Mouse (Mus musculus): ENCODE measurements at regions not wholly inside any gene's neighbourhood (a gene's known extent, or its start where the extent isn't known, plus 50 kb on each side); places are given as distances from the start of the nearest gene placed in this dataset.

DNA sequence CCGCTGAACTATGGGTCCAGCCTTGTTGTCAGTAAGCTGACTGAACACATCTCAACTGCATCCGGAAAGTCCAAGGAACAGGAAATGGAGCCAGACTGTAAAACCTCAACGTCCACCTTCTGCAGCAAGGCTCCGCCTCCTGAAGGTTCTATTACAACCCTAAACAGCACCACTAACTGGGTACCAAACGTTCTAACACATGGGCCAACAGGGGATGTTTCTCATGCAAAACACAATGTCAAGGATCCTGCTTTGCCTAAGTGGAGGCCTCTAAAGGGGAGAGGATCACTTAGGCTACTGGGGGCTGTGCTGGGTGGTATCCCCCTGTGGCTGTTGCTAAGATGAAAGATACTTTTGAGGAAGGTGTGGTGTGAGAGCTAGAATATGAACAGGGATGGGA is 51.0 kb upstream of the Stt3b start:
- Histone ChIP-seq H3K9me3 (ENCODE audit: low read depth, low read length) (peaks cover 3% of the 10 kb centered on the region; the same call in 1 of the 2 replicates), H3K36me3 (ENCODE audit: insufficient read depth) (no peaks in the 10 kb centered on the region), H3K9ac (no peak overlapping the region), H3K4me3 (ENCODE audit: low read depth, low read length) (no peak overlapping the region), H3K27ac (ENCODE audit: low read depth) (no peak overlapping the region), H3K27me3 (ENCODE audit: insufficient read depth, low read length) (no peaks in the 10 kb centered on the region), H3K4me2 (no peak overlapping the region), H3K4me1 (ENCODE audit: insufficient read depth) (peaks cover under 1% of the 10 kb centered on the region; the same call in 1 of the 2 replicates)
- TF ChIP-seq CTCF (IDR thresholded peaks at IDR 0.05; ENCODE audit: low read depth), result no peak
- ATAC-seq (ENCODE audit: insufficient read depth) (no peak), DNase-seq (no peak)
- 60% methylated on average over 5 of the region's 5 CpGs for WGBS

DNA sequence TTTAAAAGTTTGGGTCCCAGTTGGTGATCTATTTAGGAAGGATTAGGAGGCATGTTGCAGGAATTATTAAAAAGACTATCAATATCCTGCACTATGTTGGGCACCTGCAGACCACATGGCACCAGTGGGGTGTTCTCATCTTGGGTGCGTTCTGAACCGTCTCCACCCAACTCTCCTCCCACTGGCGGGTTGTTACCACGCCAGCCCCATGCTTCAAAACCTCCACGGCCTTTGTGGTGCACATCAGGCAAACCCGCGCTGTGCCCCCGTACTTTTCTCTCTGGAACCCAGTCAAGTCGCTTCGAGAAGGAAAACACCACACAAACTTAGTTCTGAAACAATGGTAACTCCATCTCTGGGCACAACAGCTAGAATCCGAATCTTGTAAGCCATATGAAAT is 51.7 kb upstream of the Stt3b start:
- ATAC-seq (ENCODE audit: insufficient read depth) (no peak), DNase-seq (no peak)
- no peaks in the 10 kb centered on the region for H3K4me1 ChIP-seq (ENCODE audit: insufficient read depth)
- TF ChIP-seq CTCF (IDR thresholded peaks at IDR 0.05; ENCODE audit: low read depth), result no peak
- 90% methylated on average over 11 of the region's 11 CpGs for WGBS
- no peaks in the 10 kb centered on the region for H3K27me3 ChIP-seq (ENCODE audit: insufficient read depth, low read length)
- H3K9ac ChIP-seq, result no peak overlapping the region
- no peak overlapping the region for H3K4me2 ChIP-seq
- H3K9me3 ChIP-seq (ENCODE audit: low read depth, low read length), result peaks cover 3% of the 10 kb centered on the region; the same call in 1 of the 2 replicates
- H3K4me3 ChIP-seq (ENCODE audit: low read depth, low read length), result no peak overlapping the region
- no peak overlapping the region for H3K27ac ChIP-seq (ENCODE audit: low read depth)
- no peaks in the 10 kb centered on the region for H3K36me3 ChIP-seq (ENCODE audit: insufficient read depth)

DNA sequence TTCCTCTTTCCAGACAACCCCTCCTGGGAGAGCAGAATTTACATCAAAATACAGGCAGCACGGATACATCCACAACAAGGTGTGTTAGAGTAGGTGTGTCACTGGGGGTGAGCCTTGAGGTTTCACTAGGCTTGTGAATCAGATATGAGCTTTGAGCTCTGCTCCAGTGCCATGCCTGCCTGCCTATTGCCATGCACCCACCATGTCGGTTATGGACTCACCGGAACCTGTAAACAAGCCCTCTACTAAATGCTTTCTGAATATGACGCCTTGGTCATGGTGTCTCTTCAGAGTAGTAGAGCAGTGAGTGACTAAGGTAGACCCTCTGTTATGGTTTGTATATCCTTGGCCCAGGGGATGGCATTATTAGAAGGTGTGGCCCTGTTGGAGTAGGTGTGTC is 52.3 kb upstream of the Stt3b start:
- 88% methylated on average over 4 of the region's 4 CpGs for WGBS
- no peak overlapping the region for H3K9ac ChIP-seq
- no peaks in the 10 kb centered on the region for H3K27me3 ChIP-seq (ENCODE audit: insufficient read depth, low read length)
- no peak overlapping the region for H3K4me2 ChIP-seq
- H3K4me1 ChIP-seq (ENCODE audit: insufficient read depth), result no peaks in the 10 kb centered on the region
- peaks cover 3% of the 10 kb centered on the region; the same call in 1 of the 2 replicates for H3K9me3 ChIP-seq (ENCODE audit: low read depth, low read length)
- no peak for ATAC-seq (ENCODE audit: insufficient read depth)
- H3K27ac ChIP-seq (ENCODE audit: low read depth), result no peak overlapping the region
- TF ChIP-seq CTCF (IDR thresholded peaks at IDR 0.05; ENCODE audit: low read depth), result no peak
- no peaks in the 10 kb centered on the region for H3K36me3 ChIP-seq (ENCODE audit: insufficient read depth)
- DNase-seq, result no peak
- no peak overlapping the region for H3K4me3 ChIP-seq (ENCODE audit: low read depth, low read length)

DNA sequence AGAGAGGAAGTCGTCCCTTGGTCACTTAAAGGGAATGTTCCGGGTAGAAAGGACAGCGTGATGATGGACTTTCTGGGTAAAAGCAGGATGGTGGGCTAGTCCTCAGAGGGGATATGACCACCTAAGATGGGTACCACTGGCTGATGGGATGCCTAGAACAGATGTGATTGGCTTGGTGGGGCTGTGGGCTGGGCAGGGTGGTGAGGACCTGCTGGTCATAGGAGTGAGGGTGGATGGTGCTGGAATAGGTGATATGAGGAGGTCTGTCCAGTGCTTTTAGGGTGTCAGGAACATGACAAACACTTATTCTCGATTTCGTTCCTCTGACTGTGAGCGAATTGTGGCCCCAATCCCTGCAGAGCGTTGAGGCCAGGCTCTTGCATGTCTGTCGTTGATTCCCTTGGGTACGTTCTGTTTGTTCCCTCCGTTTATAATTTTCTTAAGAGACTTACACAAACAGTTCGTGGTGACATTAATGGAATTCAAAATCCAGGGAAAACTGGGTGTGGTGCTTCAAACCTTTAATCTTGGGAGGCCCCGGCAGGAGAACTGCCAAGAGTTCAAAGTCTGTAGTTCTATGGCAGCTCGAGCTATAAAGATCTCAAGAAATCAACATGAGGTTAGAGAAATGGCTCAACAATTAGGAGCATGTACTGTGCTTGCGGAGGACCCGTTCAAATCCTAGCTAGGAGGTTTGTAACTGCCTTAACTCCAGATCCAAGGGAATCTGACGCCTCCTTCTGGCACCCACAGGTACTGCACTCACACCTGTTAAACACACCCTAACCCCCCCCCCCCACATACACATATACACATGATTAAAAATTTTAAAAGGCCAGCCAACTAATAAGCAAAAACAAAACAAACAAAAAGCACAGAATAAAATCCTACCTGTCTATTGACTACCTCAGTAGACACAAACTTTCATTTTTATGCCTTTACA is 55.0 kb upstream of the Stt3b start:
- Histone ChIP-seq H3K4me1 (ENCODE audit: insufficient read depth) (no peaks in the 10 kb centered on the region), H3K36me3 (ENCODE audit: insufficient read depth) (no peaks in the 10 kb centered on the region), H3K9ac (no peak overlapping the region), H3K27ac (ENCODE audit: low read depth) (no peak overlapping the region), H3K4me3 (ENCODE audit: low read depth, low read length) (no peak overlapping the region), H3K9me3 (ENCODE audit: low read depth, low read length) (peaks cover 3% of the 10 kb centered on the region; the same call in 1 of the 2 replicates), H3K27me3 (ENCODE audit: insufficient read depth, low read length) (no peaks in the 10 kb centered on the region), H3K4me2 (no peak overlapping the region)
- peak; percentile 40 for TF ChIP-seq CTCF (IDR thresholded peaks at IDR 0.05; ENCODE audit: low read depth)
- ATAC-seq (ENCODE audit: insufficient read depth) (no peak), DNase-seq (no peak)
- WGBS, result 83% methylated on average over 16 of the region's 16 CpGs

DNA sequence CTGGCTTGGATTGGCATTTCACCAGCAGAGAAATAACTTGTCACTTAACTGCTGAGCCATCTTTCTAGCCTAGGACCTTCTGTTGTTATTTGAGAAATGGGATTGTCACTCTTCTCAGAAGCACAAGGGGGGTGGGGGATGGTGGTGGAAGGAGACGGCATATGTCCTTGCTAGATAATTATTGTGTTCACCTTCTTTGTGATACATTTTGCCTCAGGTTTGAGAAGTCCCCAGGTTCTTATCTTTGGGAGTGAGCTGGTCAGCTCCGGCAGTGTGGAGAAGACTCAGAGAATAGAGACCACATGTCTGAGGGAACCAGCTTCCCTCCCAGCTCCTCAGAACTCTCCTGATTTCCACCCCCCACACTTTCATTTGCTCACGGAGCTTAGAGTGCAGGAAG is 57.6 kb upstream of the Stt3b start:
- ATAC-seq (ENCODE audit: insufficient read depth), result no peak
- Histone ChIP-seq H3K4me2 (no peak overlapping the region), H3K36me3 (ENCODE audit: insufficient read depth) (no peaks in the 10 kb centered on the region), H3K27ac (ENCODE audit: low read depth) (no peak overlapping the region), H3K4me1 (ENCODE audit: insufficient read depth) (no peaks in the 10 kb centered on the region), H3K27me3 (ENCODE audit: insufficient read depth, low read length) (no peaks in the 10 kb centered on the region), H3K4me3 (ENCODE audit: low read depth, low read length) (no peak overlapping the region), H3K9ac (no peak overlapping the region), H3K9me3 (ENCODE audit: low read depth, low read length) (peaks cover 3% of the 10 kb centered on the region; the same call in 1 of the 2 replicates)
- DNase-seq, result no peak
- 66% methylated on average over 3 of the region's 3 CpGs for WGBS
- no peak for TF ChIP-seq CTCF (IDR thresholded peaks at IDR 0.05; ENCODE audit: low read depth)

DNA sequence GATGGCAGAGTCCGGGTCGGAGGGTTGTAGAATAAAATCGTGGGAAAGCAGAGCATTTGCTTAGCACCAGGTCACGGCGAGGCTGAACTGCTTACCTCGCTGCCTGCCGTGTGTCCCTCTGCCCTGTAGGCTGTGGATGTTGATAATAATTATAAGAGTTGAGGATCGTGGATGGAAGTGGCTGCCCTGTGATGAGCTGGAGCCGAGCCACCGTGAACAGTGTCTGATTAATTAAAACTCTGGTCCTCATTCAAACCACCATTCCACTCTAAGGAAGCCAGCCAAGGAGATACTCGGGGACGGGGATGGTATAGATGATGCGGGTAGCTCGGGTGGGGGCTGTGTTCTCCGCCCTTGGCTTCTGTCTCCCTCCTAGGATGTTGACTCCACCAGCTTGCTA is 70.1 kb upstream of the Stt3b start:
- DNase-seq, result no peak
- WGBS, result 70% methylated on average over 15 of the region's 15 CpGs
- H3K27me3 ChIP-seq (ENCODE audit: insufficient read depth, low read length), result no peaks in the 10 kb centered on the region
- no peaks in the 10 kb centered on the region for H3K4me1 ChIP-seq (ENCODE audit: insufficient read depth)
- no peak overlapping the region for H3K4me2 ChIP-seq
- no peaks in the 10 kb centered on the region for H3K9me3 ChIP-seq (ENCODE audit: low read depth, low read length)
- no peak overlapping the region for H3K9ac ChIP-seq
- no peak overlapping the region for H3K4me3 ChIP-seq (ENCODE audit: low read depth, low read length)
- no peak overlapping the region for H3K27ac ChIP-seq (ENCODE audit: low read depth)
- H3K36me3 ChIP-seq (ENCODE audit: insufficient read depth), result no peaks in the 10 kb centered on the region
- TF ChIP-seq CTCF (IDR thresholded peaks at IDR 0.05; ENCODE audit: low read depth), result no peak
- no peak for ATAC-seq (ENCODE audit: insufficient read depth)

DNA sequence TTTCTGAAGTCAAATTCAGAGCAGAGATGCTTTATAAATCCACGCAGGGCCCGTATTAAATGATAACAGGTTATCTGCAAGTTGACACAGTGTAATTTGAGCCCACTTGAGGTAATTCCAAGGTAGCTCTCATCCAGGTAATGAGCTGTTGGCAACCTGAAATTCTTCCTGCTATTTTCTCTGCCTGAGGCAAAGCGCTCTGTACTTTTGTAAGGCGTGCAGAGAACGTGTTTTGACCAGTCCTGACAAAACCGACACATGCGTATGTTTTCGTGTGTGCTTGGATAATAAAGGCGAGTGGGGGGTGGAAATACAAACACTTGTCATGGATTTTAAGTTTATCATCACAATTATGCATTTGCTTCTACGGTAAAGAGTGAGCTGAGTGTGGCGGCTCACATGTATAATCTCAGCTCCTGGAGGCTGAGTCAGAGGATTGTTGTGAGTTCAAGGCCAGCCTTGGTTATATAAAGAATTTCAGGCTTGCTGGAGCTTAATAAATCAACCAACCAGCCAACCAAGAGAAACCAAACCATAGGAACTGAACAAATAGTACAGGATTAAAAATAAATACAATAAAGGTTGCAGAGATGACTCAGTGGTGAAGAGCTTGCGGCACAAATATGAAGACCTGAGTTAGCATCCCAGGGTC is 72.7 kb upstream of the Stt3b start:
- H3K4me1 ChIP-seq (ENCODE audit: insufficient read depth), result no peaks in the 10 kb centered on the region
- no peak for TF ChIP-seq CTCF (IDR thresholded peaks at IDR 0.05; ENCODE audit: low read depth)
- H3K9ac ChIP-seq, result no peak overlapping the region
- H3K27me3 ChIP-seq (ENCODE audit: insufficient read depth, low read length), result no peaks in the 10 kb centered on the region
- H3K27ac ChIP-seq (ENCODE audit: low read depth), result no peak overlapping the region
- WGBS, result 75% methylated on average over 12 of the region's 12 CpGs
- ATAC-seq (ENCODE audit: insufficient read depth) (no peak), DNase-seq (no peak)
- H3K9me3 ChIP-seq (ENCODE audit: low read depth, low read length), result no peaks in the 10 kb centered on the region
- no peaks in the 10 kb centered on the region for H3K36me3 ChIP-seq (ENCODE audit: insufficient read depth)
- H3K4me3 ChIP-seq (ENCODE audit: low read depth, low read length), result no peak overlapping the region
- no peak overlapping the region for H3K4me2 ChIP-seq

Measured in lung, embryonic 14.5 days (tissue).